Mouse (Mus musculus) thymus, postnatal 10 days (tissue): ENCODE results near the gene Slc24a2.

Experiments used
- DNase-seq, 2 experiments: peaks; one replicate each; pipeline ENCODE4 v3.0.0; 2021; ENCODE audit warnings: low spot score in 2 of 2

Slc24a2 gene

GRCm38 (mm10) chr4:86955448-86955847, 274.8 kb downstream of the Slc24a2 start:
- no peak for DNase-seq

DNA sequence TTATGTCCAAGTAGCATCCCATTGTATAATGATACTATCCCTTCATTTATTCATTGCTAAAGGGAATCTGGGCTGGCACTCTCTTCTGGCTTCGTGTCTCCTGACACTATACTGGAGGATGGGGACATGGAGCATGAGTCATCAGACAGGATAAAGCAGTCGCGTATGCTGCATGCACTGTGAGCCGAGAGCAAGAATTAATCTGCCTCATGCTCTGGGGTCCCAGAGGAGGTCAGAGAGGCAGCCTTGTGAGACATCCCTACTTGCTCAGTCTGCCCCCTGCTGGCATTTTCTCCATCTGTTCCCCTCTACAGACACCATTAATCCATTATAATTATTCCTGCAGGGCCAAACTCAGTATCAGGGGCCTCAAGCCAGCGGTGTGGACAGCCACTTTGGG, 276.8 kb downstream of the Slc24a2 start:
- no peak for DNase-seq

DNA sequence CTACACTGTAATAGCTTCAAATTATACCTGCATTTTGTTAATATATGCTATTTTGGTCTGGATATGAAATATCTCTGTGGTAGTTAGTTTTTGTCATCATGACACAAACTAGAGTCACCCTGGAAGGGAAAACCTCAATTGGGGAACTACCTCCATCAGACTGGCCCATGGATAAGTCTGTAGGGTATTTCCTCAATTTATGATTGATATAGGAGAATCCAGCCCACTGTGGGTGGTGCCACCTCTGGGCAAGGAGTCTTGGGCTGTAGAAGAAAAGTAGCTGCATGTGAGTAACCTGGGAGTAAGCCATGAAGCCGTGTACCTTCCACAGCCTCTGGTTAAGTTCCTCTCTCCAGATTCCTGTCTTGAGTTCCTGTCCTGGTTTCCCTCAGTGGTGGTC, 281.5 kb downstream of the Slc24a2 start:
- DNase-seq, result no peak

DNA sequence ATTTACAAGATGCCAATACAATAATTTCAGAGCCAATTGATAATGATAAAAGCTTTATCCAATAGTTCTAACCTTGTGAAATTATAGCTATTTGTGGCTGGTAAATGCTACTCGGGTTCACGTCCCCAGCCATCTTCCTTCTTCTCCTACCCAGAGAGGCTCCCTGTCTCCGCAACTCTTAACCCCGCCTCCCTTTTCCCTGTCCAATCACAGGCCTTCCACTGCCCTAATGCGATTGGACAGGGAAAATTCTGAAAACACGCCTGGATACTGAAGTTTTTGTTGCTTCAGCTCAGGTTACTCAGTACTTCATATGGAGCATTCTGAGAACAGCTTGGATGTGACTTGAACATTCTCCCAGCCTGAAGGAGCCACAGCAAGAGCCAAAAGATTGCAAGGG, 287.0 kb downstream of the Slc24a2 start:
- DNase-seq, result no peak

DNA sequence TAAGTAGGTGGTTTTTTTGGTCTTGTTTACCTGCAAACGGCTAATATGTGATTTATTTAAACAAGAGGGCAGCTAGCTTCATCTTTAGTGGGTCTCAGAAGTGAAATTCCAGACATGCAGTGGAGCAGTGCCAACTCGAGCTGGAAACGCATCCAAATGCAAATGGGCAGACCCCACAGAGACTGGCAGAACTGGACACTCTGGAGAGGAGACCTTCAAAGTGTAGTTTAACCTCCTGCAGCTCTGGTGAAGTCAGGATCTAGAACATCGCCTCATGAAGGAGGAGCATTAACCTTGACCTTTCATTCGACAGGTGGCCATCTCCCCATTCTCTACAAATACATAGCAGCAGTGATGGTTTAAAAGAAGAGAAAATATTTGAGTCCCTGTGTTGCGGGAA, 287.6 kb downstream of the Slc24a2 start:
- no peak for DNase-seq

- DNase-seq, result no peak
These were observed 293.6 kb downstream of the Slc24a2 start for GRCm38 (mm10) chr4:86936706-86937105.

DNA sequence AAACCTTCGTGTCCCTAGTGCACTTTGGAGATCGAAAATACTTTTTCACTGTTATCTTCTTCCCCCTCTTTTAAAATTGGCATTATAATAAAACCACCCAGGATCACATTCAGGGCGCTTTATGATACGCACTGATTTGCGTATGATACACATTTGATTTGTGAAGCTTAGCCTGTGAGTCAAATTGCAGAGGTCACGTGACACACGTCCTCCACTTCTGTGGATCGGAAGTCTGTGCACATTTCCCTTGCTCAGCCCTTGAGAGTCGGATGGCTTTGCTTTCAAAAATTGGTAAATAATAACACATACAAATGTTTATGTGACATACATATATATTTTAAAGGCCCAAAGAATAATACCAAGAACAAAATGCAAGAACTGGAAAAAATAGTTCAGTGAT, 294.1 kb downstream of the Slc24a2 start:
- DNase-seq, result no peak
